Mouse (Mus musculus) G1E (cell line): ENCODE measurements around the gene Rcor1. TPM values are rescaled to one million over a fixed set of nuclear protein-coding genes. Genes with fewer than 3 reads are reported as not detected.
A peak's percentile ranks its signal among the peaks of the same experiment; 100 is the strongest.

Source experiments
- ATAC-seq: 2 replicates; pipeline ENCODE4 v1.8.0; 2016; ENCODE audit warnings: mild to moderate bottlenecking; ENCODE audit not compliant: insufficient number of reproducible peaks, poor library complexity, low FRiP score, severe bottlenecking; ENCODE audit errors: extremely low read depth
- DNase-seq: peaks from one replicate; pipeline ENCODE4 v3.0.0; 2012; ENCODE audit warnings: low spot score
- H3K27me3 ChIP-seq: 2 replicates; pipeline ENCODE4 v1.6.1; 2012; ENCODE audit warnings: mild to moderate bottlenecking, low read length, inconsistent platforms; ENCODE audit not compliant: insufficient read depth
- H3K36me3 ChIP-seq: replicated peaks from 2 replicates; pipeline ENCODE3; 2012; ENCODE audit warnings: mild to moderate bottlenecking, inconsistent platforms
- H3K4me1 ChIP-seq: 2 replicates; pipeline ENCODE4 v1.6.1; 2012; ENCODE audit warnings: low read depth, low read length, inconsistent platforms, mixed read lengths; ENCODE audit not compliant: insufficient read depth
- H3K4me3 ChIP-seq: 2 replicates; pipeline ENCODE4 v1.5.1; 2012; ENCODE audit warnings: low read depth, mild to moderate bottlenecking, inconsistent platforms, low read length, moderate library complexity, mixed read lengths
- H3K9me3 ChIP-seq: replicated peaks from 2 replicates; pipeline ENCODE4 v1.6.1; 2012; ENCODE audit warnings: inconsistent platforms
- CTCF ChIP-seq: IDR thresholded peaks from 2 replicates; pipeline ENCODE4 v1.5.1; 2012; ENCODE audit warnings: low read depth, low read length, inconsistent platforms, mixed read lengths
- GATA1 ChIP-seq: IDR thresholded peaks from 2 replicates; pipeline ENCODE4 v1.6.1; 2012; ENCODE audit warnings: borderline replicate concordance, low read length, inconsistent platforms, mixed read lengths
- GATA2 ChIP-seq: IDR thresholded peaks from 2 replicates; pipeline ENCODE4 v1.6.1; 2012; ENCODE audit warnings: low read depth, low read length, inconsistent platforms, borderline replicate concordance
- POLR2AphosphoS5 ChIP-seq: IDR thresholded peaks from 2 replicates; pipeline ENCODE4 v1.6.1; 2012; ENCODE audit warnings: low read depth, low read length, inconsistent platforms; ENCODE audit not compliant: insufficient replicate concordance
- TAL1 ChIP-seq: conservative IDR thresholded peaks from 2 replicates; pipeline ENCODE4 v1.6.1; 2012; ENCODE audit warnings: low read depth, low read length, inconsistent platforms, mixed read lengths
- polyA plus RNA-seq: library from polyadenylated mRNA; stranded (reverse); fragments of >175 nt; gene quantifications from 2 replicates; pipeline ENCODE4 v1.2.3, GENCODE M21; 2012
- total RNA-seq, 2 experiments: library from RNA; stranded (forward) in 1 of 2; stranded (reverse) in 1 of 2; fragments of 200-1000 nt in 1 of 2; fragments of >200 nt in 1 of 2; fragmentation: Nextera tagmentation in 1 of 2; gene quantifications; 2 replicates each; pipeline ENCODE4 v1.2.3; 2014 to 2017

The Rcor1 gene
- total RNA-seq (2014; fragmentation: Nextera tagmentation) (304 and 341 TPM in 2 replicates), total RNA-seq (2017) (104 and 125 TPM in 2 replicates), polyA plus RNA-seq (84.4 and 93.1 TPM in 2 replicates)

DNA sequence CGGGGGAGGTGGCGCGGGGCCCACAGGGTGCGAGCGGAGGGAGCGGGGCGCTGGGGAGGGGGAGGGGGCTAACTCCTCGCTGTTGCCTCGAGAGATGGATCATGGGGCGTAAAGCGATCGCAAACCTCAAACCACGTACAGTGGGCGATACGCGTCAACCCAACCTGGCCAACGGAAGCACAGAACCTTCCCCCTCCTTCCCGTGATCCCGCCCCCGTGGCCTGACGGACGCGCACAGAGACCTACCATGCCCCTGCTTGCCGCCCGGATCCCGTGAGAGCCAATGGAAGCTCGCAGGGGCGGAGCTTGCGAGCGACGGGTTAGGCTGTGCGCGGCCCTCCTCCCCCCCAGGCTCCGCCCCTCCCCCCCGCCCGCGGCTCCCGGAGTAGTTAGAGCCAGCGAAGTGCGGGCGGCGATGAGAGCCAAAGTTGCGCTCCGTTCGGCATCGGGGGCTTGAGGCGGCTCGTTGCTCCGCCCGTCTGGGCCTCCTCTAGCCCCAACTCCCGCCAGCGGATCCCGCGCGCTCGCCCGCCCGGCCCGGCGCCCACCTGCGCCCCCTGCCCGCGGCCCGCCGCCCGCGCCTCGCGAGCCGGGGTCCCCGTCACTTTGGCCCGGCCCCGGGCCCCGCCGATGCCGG lies at the start of gene Rcor1:
Gene Rcor1 (plus strand): TSS at position 376 of the 637 bp plus-strand sequence.
- DNase-seq = peak; percentile 97
- peak; percentile 89 for ATAC-seq
- Histone ChIP-seq H3K9me3 (no peaks in the 10 kb centered on the region), H3K27me3 (no peaks in the 10 kb centered on the region), H3K36me3 (peaks cover 36% of the 10 kb centered on the region), H3K4me3 (peak within 1 kb of the TSS; percentile 87), H3K4me1 (peaks cover 72% of the 10 kb centered on the region)
- TF ChIP-seq GATA2 = no peak
- TF ChIP-seq TAL1 = no peak
- no peak for TF ChIP-seq CTCF
- TF ChIP-seq POLR2AphosphoS5 = no peak
- no peak for TF ChIP-seq GATA1

DNA sequence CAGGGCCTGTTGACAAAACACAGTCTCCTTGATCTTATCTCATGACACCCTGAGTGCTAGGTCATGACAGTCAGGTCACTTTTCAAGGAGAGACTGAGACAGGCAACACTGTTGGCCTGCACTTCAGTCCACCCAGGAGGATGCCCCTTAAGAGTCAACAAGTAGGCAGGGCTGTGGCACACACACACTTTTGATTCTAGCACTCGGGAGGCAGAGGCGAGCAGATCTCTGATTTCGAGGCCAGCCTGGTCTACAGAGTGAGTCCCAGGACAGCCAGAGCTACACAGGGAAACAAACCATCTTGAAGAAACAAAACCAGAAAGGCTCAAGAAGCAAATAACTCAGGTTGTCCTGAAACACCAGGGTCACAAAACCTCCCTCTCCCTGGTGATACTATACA lies 49.7 kb upstream of the Rcor1 start:
- DNase-seq (no peak), ATAC-seq (no peak)
- TF ChIP-seq GATA1 (no peak), TAL1 (no peak), GATA2 (no peak), POLR2AphosphoS5 (no peak), CTCF (no peak)

DNA sequence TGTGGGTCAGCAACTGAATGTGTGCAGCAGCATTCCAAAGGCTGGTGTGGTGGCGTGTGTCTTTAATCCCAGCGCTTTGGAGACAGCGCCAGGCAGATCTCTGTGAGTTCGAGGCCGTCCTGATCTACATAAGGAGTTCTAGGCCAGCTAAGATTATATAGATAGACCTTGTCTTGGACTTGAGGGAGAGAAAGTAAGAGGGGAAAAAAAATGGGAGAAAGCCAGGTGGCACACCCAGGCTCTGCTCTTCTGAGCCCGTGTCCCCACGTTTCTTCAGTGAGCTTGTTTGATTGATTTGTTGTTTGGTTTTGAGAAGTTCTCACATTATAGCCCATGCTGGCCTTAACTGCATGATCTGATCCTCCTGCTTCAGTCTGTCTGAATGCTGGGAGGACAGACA lies 48.7 kb upstream of the Rcor1 start:
- no peak for TF ChIP-seq POLR2AphosphoS5
- TF ChIP-seq TAL1 = no peak
- no peak for TF ChIP-seq CTCF
- no peak for TF ChIP-seq GATA1
- no peak for TF ChIP-seq GATA2
- Histone ChIP-seq H3K36me3 (no peaks in the 10 kb centered on the region), H3K27me3 (peaks cover 16% of the 10 kb centered on the region), H3K4me3 (no peak overlapping the region), H3K4me1 (peaks cover 54% of the 10 kb centered on the region), H3K9me3 (no peaks in the 10 kb centered on the region)
- DNase-seq = no peak
- no peak for ATAC-seq

More for the DNA sequence above, 49.7 kb upstream of the Rcor1 start:
- peaks cover 48% of the 10 kb centered on the region for H3K4me1 ChIP-seq
- no peak overlapping the region for H3K4me3 ChIP-seq
- no peaks in the 10 kb centered on the region for H3K9me3 ChIP-seq
- no peaks in the 10 kb centered on the region for H3K36me3 ChIP-seq
- H3K27me3 ChIP-seq = peaks cover 26% of the 10 kb centered on the region

DNA sequence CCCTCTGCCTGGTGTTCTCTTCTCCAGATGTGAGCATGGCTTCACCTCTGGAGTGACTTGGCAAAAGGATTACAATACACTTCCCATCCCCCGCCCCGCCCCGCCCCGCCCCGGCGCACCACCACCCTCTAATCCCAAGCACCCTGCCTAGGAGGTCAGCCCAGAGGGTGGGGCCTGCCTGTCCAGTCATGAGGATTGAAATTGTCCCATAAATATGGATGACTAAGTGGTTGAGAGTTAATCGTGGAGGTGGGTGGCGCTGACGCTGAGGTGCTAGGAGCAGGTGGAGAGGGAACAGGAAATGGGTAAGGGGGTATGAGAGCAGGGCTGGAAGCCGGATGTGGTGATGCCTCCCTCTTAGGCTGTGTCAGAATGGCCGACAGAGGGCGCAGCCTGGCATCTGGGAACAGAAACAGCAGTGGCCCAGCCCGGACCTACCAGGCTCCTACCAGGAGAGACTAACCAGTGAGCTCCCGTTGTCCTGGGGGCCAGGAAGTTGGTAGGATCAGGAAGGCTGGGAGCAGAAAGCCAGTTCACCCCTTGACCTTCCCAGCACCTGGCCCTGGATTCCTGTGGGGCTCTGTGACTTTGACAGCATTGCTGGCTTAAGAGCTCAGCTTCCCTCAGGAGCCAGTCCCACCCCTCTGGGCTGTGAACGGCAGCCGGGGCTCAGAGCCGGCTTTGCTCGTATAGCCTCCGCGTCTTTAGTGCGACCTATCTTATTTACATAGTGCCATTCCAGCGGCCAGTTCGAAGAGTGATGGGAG lies 47.6 kb upstream of the Rcor1 start:
- H3K27me3 ChIP-seq = peaks cover 6% of the 10 kb centered on the region; the same call in 1 of the 2 replicates
- H3K9me3 ChIP-seq = no peaks in the 10 kb centered on the region
- TF ChIP-seq TAL1 = no peak
- TF ChIP-seq GATA2 = no peak
- TF ChIP-seq CTCF = peak; percentile 97
- TF ChIP-seq GATA1 = no peak
- no peak for TF ChIP-seq POLR2AphosphoS5
- peak; percentile 77 for ATAC-seq
- H3K4me3 ChIP-seq = peak overlapping the region; percentile 72
- peak; percentile 97 for DNase-seq
- peaks cover 54% of the 10 kb centered on the region for H3K4me1 ChIP-seq
- H3K36me3 ChIP-seq = no peaks in the 10 kb centered on the region

DNA sequence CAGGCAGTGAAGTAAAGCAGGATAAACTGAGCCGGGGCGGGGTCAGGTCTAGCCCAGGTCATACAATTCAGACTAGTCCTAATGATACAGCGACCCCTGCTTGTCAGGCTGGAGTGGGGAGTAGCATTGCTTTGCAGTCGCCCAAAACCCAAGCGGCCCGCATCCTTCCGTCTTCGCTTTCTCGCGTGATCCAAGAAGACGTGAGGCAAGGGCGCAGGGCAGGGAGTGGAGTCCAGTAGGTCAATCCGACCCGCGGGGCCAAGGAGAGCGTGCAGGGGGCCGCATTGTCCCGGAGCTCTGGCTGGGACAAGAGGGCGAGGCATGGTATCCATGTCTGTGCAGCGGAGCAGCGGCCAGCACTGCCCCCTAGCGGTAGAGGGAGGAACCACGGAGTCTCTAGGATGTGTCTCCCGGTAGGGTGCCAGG lies 47.0 kb upstream of the Rcor1 start:
- Histone ChIP-seq H3K4me1 (peaks cover 54% of the 10 kb centered on the region), H3K36me3 (no peaks in the 10 kb centered on the region), H3K4me3 (peak overlapping the region; percentile 72), H3K9me3 (no peaks in the 10 kb centered on the region), H3K27me3 (peaks cover 4% of the 10 kb centered on the region; the same call in 1 of the 2 replicates)
- peak; percentile 99 for TF ChIP-seq CTCF
- TF ChIP-seq TAL1 = no peak
- TF ChIP-seq GATA1 = no peak
- TF ChIP-seq POLR2AphosphoS5 = no peak
- no peak for TF ChIP-seq GATA2
- ATAC-seq = peak; percentile 77
- DNase-seq = peak; percentile 94

DNA sequence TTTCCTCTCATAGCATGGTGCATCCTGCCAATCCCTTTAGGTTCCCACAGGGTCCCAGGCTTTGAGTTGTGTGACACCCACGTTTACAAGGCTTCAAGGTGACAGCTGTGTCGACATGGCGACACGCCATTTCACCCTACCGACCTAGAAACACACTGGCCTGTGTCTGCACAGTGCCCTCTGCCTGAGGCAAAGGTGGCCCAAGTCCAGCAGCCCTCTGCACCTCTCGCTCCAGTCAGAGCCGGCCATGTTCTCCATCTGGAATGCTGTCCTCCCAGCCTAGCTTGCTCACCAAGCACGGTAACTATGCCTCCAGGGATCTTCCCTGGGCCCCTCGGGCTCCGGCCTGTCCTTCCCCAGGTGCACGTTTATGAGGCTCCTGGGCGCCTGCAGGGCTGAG lies 46.4 kb upstream of the Rcor1 start:
- Histone ChIP-seq H3K4me1 (peaks cover 54% of the 10 kb centered on the region), H3K9me3 (peaks cover 3% of the 10 kb centered on the region), H3K4me3 (peak overlapping the region; percentile 72; the same call in 1 of the 2 replicates), H3K36me3 (no peaks in the 10 kb centered on the region), H3K27me3 (0 out of 2 replicates have a peak, but pooled peaks cover 3% of the 10 kb centered on the region)
- TF ChIP-seq POLR2AphosphoS5 (no peak), TAL1 (no peak), GATA2 (no peak), CTCF (no peak), GATA1 (no peak)
- no peak for DNase-seq
- no peak for ATAC-seq
